Mouse (Mus musculus): ENCODE data around the gene Cpsf4.
"Not testable (repeated sequence)": the region's sequence is repeated elsewhere in the genome, so short reads cannot be mapped to it uniquely, and the experiment has no call there.

Gene Cpsf4

GRCm38 (mm10) chr5:145223395-145223794 is 56.4 kb downstream of the Cpsf4 start:
- DNase-seq (ENCODE audit: low spot score): no peak

DNA sequence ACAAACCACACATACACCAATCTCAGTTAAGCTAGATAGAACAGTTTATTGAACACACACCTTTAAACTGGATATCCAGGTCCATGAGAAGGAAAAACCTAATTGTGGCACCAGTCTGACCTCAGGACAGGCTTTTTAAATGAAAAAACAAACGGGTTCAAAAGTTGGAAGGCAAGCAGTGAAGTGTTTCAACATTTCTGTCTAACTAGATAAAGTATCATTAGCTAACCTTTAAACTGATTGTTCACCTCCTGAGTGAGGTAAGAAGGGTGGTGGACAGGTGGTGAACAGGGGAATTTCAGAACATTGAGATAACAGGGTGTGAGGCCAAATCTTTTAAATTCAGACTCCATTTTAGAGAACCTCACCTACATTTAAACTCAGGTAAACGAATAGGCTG is 59.4 kb downstream of the Cpsf4 start:
- no peak for DNase-seq (ENCODE audit: low spot score)

DNA sequence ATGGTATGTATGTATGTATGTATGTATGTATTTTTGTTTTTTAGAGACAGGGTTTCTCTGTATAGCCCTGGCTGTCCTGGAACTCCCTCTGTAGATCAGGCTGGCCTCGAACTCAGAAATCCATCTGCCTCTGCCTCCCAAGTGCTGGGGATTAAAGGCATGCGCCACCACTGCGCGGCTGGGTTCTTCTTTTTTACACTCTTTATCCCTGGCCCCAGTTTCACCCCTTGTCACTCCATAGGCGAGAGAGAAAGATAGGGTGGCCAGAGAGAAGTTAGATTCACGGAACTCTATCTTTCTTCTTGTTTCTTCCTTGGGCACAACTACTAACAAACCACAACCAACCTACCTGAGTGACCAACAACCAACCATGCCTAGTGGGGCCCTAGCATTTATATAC is 62.3 kb downstream of the Cpsf4 start:
- not testable (repeated sequence) for DNase-seq (ENCODE audit: low spot score)

DNA sequence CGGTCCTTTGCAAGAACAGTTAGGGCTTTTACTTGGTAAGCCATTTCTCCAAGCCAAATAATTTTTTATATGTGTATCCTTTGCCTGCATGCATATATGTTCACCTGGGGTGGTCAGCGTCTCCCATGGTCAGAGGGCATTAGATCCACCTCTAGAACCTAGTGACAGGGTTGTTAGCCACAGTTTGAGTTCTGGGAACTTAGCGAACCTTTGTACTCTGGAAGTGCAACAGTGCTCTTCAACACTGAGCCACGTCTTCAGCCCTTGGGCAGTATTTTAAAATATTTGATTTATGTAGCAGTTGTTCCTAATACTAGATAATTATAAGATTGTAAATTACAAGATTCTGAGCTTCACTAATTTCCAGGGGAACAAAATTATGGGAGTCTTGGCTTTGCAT is 63.6 kb downstream of the Cpsf4 start:
- no peak for DNase-seq (ENCODE audit: low spot score)

- DNase-seq (ENCODE audit: low spot score): peak; percentile 96
Measured at GRCm38 (mm10) chr5:145231367-145231871, 64.4 kb downstream of the Cpsf4 start, which contains the start of gene Zfp655. TSS of gene Zfp655 (plus strand) at chr5:145231715.

All from embryo, embryonic 10.5 days (tissue).